Mouse (Mus musculus): ENCODE measurements at regions not wholly inside any gene's neighbourhood (a gene's known extent, or its start where the extent isn't known, plus 50 kb on each side); places are given as distances from the start of the nearest gene placed in this dataset.
"Not testable (repeated sequence)": the region's sequence is repeated elsewhere in the genome, so short reads cannot be mapped to it uniquely, and the experiment has no call there.

DNA sequence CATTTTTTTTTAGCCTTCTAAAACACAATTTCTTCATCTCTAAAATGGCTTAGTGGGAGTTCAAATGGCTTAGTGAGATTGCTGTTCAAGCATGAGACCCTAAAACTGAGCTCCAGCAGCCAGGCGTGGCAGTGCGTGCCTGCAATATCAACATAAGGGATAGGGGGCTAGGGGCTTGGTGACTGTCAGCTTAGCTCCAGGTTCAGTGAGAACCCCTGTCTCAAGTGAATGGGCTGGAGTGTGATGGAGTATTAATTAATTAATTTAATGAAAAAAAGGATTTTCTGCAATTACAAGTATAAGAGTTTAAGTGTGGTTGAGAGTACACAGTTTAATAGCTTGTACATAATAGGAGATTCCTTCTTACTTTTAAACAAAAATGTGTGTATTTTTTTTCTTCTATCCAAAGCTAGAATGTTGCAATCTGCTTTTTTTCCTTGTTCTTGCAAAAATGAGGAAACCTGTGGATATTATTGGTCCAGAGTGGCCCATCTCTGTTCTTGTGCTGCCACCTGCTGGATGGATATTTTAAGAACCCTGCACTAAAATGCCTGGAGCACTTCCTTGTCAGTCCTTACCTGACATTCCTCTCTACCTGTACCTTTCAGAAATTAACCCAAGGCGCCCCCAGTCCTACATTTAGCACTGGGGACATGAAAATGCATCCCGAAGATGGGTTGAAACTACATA lies 54.0 kb upstream of the Usp47 start:
- intact Hi-C loops (cut with DNase I): loop anchor here (1.0 to 10.0 kb wide), 7 partner anchors 187 to 919 kb away; no protein-coding TSS in a partner anchor
- DNase-seq: peak; percentile 74 to 78

GRCm38 (mm10) chr7:111968261-111968660 lies 55.0 kb upstream of the Usp47 start:
- intact Hi-C loops (cut with DNase I): loop anchor here (2.0 to 10.0 kb wide), 5 partner anchors 373 to 917 kb away; no protein-coding TSS in a partner anchor
- DNase-seq: no peak

DNA sequence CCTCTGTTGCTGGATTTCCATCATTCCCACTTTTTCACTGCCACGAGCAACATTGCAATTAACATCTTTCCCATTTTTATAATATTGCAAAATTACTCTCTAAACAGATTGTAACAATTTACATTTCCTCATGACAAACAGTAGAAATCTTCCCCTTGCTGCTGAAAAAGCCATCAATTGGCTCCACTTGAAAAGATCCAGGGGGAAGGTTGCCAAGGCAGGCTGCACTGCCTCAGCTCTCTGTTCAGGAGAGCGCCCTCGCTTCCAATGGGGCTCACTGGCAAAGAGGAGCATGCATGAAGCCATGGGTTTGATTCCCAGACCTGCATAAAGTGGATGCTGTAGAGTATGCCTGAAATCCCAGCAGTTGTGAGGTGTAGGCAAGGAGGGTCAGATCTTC lies 56.6 kb upstream of the Usp47 start:
- DNase-seq: no peak
- intact Hi-C loops (cut with DNase I): loop anchor here (5.0 to 10.0 kb wide), 3 partner anchors 372 to 499 kb away; no protein-coding TSS in a partner anchor

DNA sequence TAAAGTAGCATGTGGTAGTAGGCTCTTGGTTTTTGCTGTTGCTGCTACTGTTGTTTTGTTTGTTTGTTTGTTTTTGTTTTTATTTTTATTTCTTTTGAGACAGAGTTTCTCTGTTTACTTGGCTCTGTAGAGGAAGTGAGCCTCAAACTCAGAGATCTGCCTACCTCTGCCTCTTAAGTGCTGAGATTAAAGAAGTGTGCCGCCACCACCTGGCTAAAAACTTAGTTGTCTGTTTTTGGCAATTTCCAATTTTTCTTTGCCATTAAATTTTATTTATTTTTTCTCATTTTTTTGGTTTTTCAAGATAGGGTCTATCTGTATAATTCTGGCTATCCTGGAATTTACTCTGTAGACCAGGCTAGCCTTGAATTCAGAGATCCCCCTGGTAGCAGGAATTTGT lies 59.3 kb upstream of the Usp47 start:
- intact Hi-C loops (cut with DNase I): loop anchor here (10.0 kb wide), 2 partner anchors 369 to 409 kb away; no protein-coding TSS in a partner anchor
- no peak for DNase-seq

DNA sequence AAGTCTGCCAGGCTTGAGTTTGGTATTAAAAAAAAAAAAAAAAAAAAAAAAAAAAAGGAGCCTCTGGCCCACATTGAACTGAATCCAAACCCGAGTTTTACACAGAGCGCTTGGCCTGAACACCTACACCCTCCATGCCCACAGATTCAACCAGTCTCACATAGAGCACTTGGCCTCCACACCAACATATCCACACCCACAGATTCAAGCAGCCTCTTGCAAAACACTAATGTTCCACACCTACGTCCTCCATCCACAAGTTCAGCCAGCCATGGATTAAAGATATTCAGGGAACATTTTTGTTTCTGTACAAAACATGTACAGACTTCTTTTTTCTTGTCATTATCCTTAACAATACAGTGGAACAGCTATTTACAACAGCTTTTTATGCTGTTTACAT lies 63.3 kb upstream of the Usp47 start:
- DNase-seq: no peak
- intact Hi-C loops (cut with DNase I): loop anchor here (10.0 kb wide), 2 partner anchors 365 to 405 kb away; no protein-coding TSS in a partner anchor

DNA sequence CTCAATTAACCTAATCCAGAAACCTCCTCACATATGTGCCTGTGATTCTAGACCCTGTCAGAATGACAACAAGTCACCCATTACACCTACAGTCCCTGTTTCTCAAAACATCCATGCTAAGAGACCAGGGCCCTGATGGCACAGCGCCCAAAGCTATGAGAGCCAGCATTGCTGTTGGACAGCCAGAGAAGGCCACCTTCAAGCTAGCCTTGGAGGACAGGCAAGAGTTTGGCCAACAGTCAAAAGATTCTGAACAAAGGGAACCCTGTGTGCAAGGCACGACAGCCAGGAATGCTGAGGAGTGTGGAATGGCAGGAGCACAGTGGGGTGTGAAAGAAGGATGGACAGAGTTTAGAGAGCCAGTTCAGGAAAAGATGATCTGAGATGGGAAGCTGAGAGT lies 66.6 kb upstream of the Usp47 start:
- intact Hi-C loops (cut with DNase I): no loop called here

DNA sequence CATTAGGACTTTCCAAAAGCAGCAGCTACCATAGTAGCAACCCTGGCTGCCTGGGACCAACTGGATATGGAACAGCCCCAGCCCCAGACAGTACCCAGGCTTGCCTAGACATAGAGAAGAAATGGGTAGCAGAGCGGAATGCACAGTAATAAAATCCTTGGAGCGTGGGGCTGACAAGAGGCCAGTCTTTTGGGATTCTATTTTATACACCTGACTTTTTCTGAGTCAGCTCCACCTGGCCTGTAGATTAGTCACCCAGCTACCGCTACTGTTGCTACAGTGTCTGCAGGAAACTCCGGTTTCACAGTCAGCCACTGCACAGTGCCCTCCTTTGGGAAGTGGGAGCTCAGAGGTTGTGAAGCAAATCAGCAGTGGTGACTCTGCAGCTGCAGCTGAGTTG lies 83.7 kb upstream of the Usp47 start:
- no peak for DNase-seq
- intact Hi-C loops (cut with DNase I): no loop called here

More for the DNA sequence above, 66.6 kb upstream of the Usp47 start:
- no peak for DNase-seq

- intact Hi-C loops (cut with DNase I): no loop called here
- no peak for DNase-seq
Measured at GRCm38 (mm10) chr7:111937547-111937946, 85.8 kb upstream of the Usp47 start.

DNA sequence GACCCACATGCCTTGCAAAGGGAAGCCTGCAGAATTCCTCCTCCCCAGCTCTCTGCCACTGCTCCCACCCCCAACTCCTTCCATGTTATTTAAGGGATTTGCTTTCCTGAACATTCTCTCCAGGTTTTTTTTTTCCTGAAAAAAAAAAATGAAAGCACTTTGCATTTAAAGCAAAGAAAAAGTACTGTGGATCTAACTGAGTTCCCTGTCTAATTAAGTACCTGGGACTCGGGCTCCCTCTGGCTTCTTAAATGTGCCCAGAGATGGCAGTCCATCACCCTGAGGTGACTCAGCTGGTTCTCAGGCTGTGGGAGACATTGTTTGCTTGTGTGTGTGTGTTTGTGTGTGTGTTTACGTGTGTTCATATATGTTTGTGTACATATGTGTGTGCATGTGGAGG lies 86.2 kb upstream of the Usp47 start:
- no peak for DNase-seq
- intact Hi-C loops (cut with DNase I): no loop called here

GRCm38 (mm10) chr7:111932725-111933124 lies 90.6 kb upstream of the Usp47 start:
- intact Hi-C loops (cut with DNase I): no loop called here
- peak in 1 of 2 experiments; percentile 9 for DNase-seq

DNA sequence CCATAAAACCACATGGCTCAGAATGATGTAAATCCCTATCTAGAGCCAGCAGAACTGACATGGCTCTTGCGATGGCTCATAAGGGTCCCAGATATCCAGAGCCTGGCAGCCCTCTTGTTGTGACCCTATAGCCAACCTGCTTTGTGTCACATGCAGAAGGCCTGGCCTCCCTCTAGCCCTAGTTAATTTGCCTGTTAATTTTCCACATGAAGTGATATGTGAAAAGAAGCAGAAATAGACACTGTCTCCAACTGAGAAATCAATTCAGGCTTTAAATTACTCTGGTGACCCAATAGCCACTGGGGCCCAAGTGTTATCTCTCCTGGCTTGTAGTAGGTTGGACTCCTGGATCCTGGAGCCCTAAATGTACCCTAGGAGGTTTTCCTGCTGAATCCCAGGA lies 103.3 kb upstream of the Usp47 start:
- intact Hi-C loops (cut with DNase I): no loop called here
- no peak for DNase-seq

DNA sequence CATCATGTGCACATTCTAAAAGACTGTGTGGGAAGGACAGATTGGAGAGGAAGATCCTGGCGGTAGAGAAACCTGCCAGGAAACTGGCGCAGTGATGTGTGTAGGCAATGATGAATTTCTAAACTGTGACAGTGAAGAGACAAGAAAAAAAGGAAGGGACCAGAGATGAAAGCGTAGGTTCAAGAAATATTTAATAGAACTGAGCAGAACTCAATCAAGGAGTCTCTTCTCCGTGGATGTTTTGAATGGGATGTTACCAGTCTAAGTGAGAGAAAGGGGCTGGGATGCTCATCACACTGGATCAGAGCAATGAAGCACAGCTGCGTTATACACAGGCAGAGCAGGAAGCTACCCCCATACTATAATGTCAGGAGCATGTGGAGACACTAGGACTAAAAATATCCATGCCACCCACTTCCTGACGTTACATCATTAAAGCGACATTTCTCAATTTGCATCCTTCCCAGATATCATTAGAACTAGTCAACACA lies 119.5 kb upstream of the Usp47 start:
- intact Hi-C loops (cut with DNase I): no loop called here
- no peak for DNase-seq

DNA sequence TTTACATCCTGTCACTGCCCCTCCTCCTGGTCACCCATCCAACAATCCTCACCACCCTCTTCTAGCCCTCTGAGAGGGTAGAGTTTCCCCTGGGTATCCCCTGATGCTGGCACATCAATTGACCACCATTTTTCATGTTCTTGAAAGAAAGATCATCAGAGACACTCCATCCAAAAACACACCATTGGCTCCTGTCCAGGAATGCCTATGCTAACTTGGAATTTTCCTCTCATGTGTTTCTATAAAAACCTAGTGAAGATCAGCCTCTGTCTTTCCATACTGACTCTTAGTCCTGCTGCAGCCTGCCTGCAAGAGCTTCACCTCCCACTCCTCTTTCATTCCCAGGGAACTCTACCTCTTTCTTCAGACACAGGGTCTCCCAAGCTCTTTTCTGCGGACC lies 117.2 kb upstream of the Galnt18 start:
- DNase-seq: no peak
- intact Hi-C loops (cut with DNase I): no loop called here

DNA sequence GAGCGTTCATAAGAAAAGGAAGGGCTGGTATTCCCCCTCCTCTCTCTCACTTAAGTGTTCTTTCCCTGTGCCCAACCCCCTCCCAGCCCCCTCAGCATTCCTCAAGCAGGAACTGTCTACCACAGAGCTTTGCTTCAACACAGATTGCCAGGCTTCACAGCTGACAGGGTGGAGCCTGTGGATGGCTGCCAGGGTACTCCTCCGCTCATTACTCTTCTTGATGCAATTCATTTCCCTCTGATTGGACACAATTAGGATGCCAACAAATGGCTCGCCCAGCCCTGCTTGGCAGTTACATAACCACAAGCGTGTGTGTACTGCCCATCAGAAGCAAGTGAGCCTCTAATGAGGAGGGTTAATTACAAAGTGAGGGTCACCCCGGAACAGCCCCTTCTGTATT lies 116.5 kb upstream of the Galnt18 start:
- DNase-seq: peak; percentile 12 to 42
- intact Hi-C loops (cut with DNase I): no loop called here

DNA sequence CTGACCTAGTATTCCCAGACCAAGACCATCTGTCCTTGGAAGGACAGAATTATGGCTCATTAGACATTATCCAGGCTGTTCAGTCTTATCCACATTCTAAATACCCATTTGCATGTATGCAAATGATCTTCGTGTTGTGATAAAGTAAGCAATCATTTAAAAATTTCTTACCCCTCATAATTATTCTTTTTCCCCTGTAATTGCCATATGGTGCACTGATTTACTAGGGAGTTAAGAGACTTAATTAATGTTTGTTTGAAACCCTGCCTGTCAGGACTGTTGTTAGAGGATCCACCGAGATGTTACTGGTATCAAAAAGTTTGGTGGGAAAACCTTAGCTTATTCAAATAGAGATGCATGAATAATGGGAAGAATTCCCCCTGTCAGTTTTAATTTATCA lies 103.2 kb upstream of the Galnt18 start:
- intact Hi-C loops (cut with DNase I): no loop called here
- DNase-seq: no peak

- DNase-seq: no peak
Measured at GRCm38 (mm10) chr7:111880067-111880675, 100.4 kb upstream of the Galnt18 start.

DNA sequence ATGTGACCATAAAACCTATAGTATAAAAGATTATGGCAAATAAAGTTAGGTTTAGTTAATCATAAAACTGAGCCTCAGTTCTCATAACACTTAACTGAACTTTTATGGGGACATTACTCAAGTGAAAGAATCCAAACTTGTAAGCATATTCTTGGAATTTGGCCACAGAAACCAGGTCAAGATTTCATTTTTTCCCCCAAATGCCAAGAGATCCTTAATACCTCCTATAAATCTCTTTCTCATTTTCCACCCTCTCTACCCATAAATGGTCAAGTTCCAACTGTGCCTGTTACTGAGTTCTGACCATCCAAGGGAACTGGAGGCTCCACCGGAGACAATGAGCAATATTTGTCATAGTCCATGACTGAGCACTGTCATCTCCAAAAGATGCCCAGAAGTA lies 97.8 kb upstream of the Galnt18 start:
- intact Hi-C loops (cut with DNase I): no loop called here
- no peak for DNase-seq

More at GRCm38 (mm10) chr7:111880067-111880675, 100.4 kb upstream of the Galnt18 start:
- intact Hi-C loops (cut with DNase I): no loop called here

GRCm38 (mm10) chr7:111875949-111876348 lies 96.2 kb upstream of the Galnt18 start:
- intact Hi-C loops (cut with DNase I): no loop called here

DNA sequence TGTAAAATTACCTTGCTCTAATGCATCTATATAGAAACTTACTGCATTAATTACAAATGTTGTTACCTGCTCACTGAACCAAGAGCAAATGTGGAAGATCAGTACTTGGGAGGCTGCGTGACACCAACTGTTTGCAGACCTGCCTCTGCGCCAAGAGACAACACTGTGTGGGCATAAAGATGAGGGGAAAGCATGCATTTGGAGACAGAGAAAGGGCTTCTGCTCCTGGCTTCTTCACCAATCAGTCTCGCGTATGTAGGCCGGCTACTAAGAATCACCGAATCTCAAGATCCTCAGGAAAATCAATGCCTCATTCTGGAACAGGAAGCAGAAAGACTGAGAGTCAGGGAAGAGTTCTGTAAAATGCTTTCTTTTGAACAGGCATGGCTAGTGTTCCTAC lies 89.6 kb upstream of the Galnt18 start:
- DNase-seq: no peak
- intact Hi-C loops (cut with DNase I): no loop called here

More at GRCm38 (mm10) chr7:111875949-111876348, 96.2 kb upstream of the Galnt18 start:
- no peak for DNase-seq

DNA sequence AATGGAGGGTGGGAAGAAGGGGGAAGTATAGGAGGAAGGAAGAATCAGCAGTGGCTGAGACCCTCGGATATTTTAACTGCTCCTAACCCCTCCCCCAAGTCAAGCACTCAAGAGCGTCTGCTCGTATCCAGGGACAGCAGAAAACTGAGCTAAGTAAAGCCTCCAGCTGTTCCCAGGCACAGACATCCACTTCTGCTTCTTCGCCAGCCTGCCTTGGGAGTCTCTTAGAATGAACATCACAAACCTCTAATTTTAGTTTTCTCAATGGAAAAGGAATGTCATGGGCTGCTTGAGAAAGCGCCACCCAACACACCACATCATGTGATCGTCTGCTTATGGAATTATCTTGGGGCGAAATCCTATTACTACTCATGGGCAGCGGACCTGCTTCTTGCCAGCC lies 83.3 kb upstream of the Galnt18 start:
- intact Hi-C loops (cut with DNase I): no loop called here
- DNase-seq: no peak

DNA sequence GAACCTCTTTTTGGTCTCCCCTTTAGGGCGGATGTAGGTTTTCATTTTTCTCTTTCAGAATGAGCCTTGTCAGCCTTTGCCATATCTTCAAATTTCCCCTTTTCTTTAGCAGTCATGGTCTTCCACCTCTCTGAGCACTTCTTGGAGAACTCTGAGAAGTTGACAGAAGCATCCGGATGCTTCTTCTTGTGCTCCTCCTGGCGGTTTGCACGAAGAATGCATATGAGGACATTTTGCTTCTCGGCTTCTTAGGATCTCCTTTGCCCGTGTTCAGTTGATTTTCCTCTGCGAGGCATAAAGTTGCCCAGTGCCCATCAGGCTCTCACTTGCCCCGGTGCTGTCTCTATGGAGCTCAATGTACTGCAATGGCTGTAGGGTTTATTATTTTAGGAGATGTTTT lies 78.5 kb upstream of the Galnt18 start:
- intact Hi-C loops (cut with DNase I); DNase-seq: not testable (repeated sequence)

GRCm38 (mm10) chr7:111856977-111857376 lies 77.2 kb upstream of the Galnt18 start:
- intact Hi-C loops (cut with DNase I): no loop called here

More at GRCm38 (mm10) chr7:111856977-111857376, 77.2 kb upstream of the Galnt18 start:
- DNase-seq: no peak

Measured in heart, postnatal 36 days (tissue).